Mouse (Mus musculus): ENCODE measurements around the gene Phospho1. TPM values are rescaled to one million over a fixed set of nuclear protein-coding genes. Genes with fewer than 3 reads are reported as not detected.

Phospho1 gene
- total RNA-seq (2021) = 133 and 225 TPM in 2 replicates
- long read RNA-seq, transcript Phospho1-202 (3 exons, 590 nt) = major isoform, 10 of 16 reads
- long read RNA-seq, partial matches to known transcripts = 0 of 16 reads
- long read RNA-seq, other reads (novel, unspliced or antisense) = 6 of 16 reads

DNA sequence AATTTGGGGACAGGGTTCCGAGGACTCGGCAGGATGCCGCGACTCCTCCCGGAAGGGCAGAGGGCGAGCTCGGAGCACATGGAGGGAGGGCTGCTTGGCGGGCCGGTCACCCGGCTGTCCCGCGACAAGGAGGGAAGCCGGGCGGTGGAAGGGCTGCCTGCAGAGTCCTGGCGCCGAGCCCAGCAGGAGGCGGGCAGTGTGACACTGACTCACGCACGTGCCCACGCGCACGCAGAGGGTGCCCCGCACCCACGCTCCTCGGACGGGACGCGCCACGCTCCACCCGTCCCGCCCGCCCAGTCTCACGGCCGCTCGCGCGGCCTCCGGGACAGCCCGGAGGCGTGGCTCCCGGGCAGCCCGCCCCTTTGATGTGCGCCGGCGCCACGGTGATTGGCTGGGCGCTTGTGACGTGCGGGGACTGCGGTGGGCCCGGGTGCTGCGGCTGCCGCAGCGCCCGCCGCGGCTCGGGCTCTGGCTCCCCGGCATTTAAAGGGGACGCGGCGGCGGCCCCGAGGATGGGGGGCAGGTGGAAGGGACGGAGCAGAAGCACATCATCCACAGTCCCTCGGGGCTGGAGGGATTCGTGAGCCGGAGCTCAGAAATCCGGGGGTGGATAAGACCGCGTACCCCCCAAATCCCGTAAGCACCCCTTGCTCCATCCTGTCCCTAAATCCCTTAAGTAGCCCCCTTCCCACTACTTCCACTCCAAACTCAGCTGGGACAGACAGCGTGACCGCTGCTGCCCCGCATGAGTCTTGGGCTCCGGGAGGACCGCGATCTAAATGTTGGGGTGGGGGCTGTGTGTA is at the start of gene Phospho1:
Gene Phospho1, plus strand, starts transcription at position 429 of the 806 bp plus-strand sequence.
- peak; percentile 95 for DNase-seq

DNA sequence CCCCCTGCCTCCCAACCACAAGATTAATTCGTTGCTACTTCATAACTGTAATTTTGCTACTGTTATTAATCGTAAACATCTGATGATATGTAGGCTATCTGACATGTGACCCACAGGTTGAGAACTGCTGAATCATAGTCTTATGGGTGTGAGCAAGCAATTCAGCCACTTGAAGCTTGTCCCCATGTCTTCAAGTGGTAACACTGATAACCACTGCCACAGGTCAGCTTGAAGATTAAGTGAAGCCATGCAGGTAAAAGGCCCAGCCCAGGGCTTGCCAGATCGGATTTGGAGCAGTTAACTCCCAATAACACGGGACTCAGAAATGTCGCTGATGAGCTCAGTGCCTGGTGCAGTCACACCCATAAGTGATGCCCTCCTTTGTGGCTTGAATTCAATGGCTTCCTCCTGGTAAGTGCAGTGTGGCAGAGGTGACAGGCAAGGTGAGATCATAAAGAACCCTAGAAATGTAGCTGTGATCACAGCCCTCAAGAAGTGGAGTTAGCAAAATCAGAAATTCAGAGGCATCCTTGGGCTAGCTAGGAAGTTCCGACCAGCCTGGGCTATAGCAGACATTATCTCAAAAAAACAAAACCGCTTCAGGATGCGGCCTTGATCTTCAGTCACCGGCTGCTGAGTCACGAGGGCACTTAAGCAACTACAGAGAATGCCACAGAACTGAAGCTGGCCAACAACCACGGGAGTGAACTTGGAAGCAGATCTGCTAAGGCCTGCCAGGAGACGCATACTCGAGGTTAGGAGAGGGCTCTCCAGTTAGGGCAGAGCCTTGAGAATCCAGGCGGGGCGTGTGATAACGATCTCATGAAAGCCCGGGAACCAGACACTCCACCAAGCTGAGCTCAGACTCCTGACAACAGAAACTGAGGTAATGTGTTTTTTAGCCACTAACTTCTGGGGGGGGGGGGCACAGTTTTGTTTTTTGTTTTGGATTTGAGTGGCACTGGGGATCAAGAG is 46.7 kb upstream of the Phospho1 start:
- DNase-seq = peak; percentile 77

DNA sequence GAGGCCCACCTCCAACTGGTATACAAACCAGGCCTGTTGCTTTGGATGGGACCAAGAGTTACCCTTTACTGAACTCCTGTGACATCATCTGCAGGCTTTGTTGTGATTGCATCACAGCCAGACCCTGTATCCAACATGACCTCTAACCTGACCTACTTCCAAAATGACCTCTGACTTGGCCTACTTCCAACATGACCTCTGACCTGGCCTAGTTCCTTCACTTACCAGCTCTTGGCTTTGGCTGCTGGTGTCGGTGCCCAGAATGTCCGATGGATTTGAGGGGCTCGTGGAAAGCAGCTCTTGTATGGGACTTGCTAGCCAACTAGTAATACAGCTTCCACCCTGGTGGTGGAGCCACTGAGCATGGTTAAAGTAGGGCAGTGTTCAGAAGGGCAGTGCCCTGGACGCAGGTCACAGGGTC is 45.5 kb upstream of the Phospho1 start:
- peak; percentile 44 for DNase-seq

DNA sequence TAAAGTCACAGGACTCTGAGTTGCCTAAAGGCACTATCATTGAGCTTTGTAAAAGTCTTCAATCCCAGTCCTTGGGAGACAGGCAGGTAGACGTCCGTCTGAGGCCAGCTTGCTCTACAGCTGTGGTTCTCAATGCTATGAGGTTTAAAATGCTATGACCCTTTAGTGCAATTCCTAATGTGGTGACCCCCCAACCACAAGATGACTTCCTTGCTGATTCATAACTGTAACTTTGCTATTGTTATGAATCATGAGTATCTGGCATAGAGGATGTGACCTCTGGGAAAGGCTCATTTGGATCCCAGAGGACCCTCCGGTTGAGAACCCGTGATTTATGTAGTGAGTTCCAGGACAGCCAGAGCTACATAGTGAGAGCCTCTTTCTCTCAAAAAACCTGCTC is 44.9 kb upstream of the Phospho1 start:
- DNase-seq = no peak

DNA sequence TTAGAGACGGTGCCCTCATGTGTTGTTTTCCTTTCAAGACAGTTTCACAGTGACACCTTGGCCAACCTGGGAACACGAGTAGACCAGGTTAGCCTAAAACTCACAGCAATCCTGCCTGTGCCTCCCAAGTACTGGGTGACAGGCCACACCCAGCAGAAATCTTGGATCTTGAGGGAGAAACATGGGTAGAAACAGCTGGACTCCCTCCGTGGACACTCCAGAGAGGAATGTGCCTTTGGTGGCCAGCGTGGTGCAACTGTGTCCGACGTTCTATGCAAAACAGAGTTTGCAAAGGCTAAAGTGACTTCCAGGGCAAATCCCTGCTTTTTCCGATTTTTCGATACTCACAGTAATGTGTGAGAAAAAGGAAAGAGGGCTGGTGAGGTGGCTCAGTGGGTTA is 43.8 kb upstream of the Phospho1 start:
- no peak for DNase-seq

DNA sequence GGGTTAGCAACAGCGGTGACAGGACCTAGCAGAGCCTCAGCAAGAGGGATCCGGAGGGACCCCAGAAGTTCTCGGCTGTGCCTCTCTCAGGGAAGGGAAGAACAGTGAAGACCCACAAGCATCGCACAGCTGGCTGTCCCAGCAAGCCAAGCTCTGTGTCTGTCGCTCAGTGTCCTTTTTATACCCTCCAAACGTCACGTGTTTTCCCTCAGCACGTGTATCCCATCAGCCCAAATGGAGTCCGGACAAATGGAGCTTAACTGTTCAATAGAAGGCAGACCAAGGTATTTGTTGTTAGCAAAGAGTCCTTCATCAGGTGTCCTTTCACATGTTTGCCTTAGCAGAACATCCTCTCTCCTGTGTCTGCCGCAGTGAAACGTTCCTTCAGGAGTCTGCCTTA is 42.7 kb upstream of the Phospho1 start:
- no peak for DNase-seq

DNA sequence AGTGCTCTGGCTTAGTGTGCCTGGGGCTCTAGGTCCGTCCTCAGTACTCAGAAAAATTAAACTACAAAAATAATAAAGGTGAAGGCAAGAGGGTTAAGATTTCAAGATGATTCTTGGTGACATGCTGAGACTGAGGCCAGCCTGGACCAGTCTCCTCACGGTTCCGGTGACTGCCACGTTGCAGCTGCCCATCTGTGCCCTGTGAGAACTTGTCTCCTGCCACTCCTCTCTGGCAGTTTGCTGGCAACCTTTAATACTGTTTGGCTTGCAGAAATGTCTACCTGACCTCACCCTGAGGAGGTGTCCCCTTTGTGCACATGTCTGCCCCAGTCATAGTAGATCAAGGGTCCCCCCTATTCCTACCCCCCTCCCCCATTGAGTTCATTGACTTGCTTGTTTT is 40.8 kb upstream of the Phospho1 start:
- DNase-seq = no peak

DNA sequence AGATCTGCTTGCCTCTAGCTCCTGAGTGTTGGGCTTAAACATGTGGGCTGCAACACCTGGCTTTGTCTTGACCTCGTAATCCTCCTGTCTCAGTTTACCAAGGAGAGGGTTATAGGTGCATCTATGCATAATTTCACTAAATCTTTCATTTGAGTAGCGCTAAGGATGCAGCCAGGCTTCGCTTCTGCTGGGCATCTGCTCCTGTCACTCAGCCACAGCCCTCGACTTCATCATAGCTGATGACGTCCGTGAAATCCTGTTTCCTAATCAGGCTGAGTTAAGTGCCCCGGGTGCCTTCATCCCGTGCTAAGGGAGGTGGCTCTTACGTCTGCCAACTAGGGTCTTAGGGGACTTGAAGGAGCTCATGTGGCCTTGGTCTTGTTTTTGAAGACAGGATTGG is 40.3 kb upstream of the Phospho1 start:
- DNase-seq = no peak

DNA sequence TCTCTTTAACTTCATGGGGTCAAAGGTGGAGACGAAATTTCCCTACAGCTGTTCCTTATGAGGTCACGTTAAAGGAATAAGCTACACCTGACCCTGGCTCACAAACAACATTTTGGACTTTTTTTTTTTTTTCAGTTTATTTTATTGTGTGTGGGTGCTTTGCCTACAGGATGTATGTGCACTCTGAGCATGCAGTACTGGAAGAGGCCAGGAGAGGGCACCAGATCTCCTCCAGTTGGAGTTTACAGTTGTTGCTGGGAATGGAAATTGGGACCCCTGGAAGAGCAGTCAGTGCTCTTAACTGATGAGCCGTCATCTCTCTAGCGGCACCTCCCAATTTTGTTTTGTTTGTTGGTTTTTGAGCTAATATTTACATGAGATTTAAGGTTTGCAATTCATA is 38.6 kb upstream of the Phospho1 start:
- no peak for DNase-seq

DNA sequence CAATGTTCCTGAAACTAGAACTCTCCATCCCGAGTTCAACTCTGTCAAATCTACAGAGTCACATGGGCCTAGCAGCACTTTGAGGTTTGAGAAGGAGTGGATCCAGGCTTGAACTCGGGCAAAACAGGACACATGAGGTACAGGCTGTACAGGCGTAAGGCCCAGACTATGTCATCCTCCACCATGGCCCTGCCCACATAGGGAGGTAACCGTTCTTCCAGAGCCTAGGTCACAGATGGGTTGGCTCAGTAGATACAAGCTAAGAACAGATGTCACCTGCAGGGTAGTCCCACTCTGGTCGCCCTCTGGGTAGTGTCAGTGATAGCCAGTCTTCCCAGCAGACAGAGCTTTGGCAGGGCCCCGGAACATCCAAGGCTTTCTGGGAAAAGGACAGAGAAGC is 37.8 kb upstream of the Phospho1 start:
- no peak for DNase-seq

DNA sequence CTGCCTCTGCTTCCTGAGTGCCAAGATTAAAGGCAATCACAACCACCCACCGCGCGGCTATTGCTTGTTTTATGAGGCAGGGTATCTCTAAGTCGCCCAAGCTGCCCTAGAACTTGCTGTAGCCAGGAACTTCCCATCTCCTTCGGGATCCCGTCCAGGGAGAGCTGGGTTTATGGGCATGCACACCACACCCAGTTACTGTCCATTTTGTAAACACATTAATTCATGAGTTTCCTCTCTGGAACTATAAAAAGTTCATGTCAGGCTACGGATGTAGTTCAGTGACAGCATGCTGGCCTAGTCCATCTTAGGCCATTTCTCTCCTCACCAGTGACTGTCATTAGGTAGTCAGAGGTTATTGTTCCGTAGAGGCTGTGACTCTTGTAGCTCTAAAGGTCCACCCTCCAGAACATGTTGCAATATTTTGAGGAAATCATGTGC is 34.8 kb upstream of the Phospho1 start:
- DNase-seq = no peak

DNA sequence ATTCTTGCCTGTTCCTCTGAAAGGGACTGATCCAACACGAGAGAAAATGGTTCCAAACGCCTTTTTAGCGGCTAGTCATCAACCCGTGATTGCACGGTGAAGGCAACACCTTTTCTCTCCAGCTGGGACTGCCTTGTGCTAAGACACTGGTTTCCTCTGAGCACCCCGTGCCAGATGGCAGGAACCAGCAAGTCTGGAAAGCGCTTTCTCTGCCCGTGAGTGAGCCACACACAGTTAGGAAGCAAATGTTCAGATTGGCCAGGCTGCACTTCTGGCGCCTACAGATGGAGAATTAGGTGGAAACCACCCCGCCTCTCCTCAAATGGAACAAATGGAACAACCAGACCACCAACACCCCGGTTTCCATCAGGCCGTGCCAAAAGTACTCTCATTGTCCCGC is 32.5 kb upstream of the Phospho1 start:
- DNase-seq = no peak

DNA sequence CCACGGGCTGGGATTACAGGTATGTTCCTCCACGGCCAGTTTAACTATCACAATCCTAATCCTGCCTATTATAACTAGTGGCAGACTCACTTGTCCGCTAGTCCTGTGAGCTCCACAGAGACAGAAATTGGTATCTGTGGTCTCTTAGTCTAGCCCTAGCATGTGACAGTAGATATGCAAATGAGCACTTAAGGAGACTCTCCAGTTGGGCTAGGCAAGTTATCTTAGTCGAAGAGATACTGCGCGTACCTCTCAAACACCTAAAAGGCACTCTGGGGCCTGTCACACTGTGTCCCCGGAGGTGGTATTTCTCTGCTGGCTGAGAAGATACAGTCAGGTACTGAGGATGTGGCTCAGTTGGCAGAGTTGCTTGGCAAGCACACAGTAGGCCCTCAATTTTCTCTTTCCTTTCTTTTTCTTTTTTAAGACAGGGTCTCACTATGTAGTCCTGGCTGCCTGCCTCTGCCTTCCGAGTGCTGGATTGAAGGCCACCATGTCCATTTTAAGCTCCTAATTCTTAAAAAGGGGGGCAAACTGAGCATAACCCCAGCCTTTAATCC is 31.3 kb upstream of the Phospho1 start:
- DNase-seq = no peak

DNA sequence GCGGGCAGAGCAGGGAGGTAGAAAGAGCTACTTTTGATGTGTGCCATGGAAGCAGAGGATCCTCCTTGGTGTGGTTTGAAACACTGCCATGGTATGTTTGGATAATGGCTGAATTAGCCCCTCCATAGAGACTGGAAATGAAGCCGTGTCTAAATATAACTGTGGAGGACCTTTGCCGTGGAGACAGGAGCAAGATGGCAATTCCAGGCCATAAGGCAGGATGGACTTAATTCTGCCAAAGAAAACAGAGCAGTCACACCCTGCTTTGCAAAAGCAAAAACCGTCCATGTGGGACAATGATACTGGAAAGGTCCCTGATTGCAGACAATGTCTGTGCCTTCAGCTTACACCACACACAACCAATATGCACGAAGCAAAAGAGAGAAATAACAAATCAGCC is 30.1 kb upstream of the Phospho1 start:
- no peak for DNase-seq

DNA sequence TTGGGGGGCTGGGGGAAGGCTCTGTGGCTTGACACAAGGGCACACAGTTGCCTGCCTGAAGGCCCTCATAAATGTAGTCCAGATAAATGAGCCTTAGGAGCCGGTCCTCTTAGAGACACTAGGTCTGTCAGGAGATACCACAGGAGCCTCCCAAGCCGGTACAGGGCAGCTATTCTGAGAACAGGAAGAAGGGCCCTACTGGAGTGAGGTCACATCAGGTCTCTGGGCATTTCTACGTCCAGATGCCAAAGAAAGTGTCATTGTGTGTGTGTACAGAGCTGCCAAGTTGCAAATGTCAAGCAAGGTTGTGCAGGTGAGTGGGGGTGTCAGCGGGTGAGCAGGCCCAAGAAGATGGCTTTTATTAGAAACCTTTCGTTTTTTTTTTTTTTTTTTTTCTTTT is 28.7 kb upstream of the Phospho1 start:
- DNase-seq = no peak

DNA sequence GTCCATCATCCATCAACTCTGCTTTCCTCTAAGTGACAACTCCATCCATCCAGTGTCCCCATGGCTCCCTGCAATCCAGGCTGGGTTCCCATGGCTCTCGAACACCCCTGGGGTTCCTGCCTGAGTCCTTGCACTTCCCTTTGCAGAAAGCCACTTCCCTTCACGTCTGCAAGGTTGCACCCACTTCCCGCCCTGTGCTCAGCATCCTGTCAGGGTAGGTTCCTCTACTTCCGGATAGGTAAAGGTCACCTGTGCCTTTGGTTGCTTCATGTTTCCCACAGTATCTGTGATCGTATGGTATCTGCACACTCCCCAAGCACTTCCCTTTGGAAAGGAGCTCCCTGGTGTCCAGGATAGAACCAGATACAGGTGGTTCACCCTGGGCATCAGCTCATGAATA is 19.3 kb upstream of the Phospho1 start:
- DNase-seq = no peak

DNA sequence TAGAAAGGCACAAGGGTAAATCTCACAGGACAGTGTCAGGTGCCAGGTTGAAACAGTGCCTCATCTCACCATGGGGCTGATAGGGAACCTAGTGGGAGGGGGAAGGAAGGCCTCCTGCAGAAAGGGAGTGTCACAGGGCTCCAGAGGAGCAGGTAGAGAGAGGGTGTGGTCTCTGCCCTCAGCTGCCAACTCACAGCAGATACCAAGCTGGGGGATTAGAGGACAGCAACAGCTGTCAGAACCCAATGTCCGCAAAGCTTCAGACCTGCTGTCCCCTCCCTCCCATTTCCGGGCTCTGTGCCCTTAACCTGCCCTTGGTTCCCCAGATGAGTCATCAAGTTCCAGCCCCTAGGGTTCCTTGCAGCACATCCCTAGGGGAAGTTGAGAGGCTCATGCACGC is 18.8 kb upstream of the Phospho1 start:
- peak; percentile 55 for DNase-seq

DNA sequence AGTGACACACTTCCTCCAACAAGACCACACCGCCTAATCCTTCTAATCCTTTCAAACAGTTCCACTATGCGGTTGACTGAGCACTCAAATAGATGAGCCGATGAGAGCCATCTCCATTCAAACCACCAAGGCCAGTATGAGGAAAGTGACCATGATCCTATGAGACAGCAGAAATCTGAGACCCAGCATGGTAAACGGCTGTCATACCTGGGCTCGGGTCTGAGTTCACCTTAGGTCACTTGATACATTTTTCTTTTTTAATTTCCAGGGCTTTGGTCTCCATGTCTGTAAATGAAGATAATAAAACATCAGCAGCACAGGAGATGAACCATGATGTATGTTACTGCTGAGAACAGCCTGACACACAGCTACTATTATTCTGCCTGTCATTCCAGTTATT is 16.4 kb upstream of the Phospho1 start:
- no peak for DNase-seq

DNA sequence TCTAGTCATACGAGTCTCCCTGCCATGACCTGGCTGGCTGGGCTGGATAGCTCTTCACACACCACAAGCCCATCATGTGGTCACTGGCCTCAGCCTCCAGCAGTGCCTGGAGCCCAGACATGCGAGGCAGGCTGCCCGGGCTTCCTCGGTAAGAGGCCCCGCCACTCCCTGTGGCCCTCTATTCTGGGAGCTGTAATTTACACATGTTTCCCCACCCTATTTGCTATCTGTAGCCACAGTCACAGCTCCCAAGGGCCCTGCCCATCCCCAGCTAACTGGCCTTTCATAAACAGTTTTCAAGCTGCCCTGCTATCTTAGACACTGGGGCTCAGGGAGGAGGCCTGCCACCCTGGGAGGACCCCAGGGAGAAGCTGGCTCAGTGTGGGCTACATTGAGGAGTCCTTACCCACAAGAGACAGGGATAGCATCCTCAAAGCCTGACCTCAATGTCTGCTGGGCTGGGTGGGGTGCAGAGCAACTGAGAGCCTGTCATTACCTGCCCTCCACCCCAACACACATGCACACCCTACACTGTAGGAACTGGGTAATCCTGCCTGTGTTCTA is 15.8 kb upstream of the Phospho1 start:
- DNase-seq = no peak

DNA sequence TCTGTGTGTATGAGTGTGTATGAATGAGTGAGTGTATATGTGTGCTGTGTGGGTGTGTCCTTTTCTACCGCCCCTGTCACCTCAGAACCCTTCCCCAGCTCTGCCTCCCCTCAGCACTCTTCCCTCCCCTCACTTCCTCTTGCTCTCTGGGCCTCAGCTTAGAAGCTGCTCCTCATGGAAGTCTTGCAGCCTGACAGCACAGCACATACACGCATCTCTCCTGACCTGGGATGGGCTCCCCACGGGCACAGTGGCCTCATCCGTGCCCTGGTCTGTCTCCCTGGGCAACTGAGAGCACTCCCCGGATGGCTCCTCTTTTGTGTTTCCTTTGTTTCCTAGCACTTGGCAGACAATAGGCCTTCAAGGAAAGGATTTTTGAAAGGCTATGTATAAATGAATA is 14.7 kb upstream of the Phospho1 start:
- DNase-seq = no peak

DNA sequence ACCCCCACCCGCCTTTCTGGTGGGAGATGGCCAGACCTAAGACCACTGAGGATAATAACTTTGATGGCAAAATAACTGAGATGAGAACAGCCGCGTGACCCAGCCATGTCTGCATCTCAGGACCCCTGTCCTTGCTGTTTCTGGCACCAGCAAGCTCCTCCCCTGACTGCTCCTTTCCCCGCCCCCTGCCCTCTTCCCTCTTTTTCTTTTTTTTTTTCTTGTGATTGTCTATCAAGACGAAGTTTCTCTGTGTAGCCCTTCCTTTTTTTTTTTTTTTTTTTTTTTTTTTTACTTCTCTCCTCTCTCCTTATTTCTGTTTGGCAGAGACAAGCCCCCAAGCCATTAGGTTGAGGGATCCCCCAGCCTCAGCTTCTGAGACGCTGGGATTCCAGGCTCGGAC is 13.5 kb upstream of the Phospho1 start:
- DNase-seq = no peak

DNA sequence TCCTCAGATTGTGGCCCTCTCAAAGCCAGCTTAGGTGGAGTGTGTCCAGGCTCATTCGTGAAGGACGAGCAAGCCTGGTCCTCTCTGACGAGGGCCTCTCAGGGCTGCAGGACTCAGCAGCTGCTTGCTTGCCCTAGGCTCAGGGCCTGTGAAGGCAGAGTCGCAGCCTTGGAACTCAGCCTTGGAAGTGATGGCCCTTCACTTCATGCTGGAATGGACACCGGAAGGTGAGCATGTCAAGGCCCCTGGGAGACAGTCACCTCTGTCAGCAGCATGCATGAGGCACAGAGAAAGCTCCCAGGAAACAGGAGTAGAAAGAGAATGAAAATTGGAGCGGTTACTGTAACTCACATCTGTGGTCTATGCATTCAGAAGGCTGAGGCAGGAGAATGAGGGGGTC is 12.6 kb upstream of the Phospho1 start:
- no peak for DNase-seq

Data from adrenal gland, postnatal 25 days (tissue).